Mouse (Mus musculus): ENCODE measurements at regions not wholly inside any gene's neighbourhood (a gene's known extent, or its start where the extent isn't known, plus 50 kb on each side); places are given as distances from the start of the nearest gene placed in this dataset.

DNA sequence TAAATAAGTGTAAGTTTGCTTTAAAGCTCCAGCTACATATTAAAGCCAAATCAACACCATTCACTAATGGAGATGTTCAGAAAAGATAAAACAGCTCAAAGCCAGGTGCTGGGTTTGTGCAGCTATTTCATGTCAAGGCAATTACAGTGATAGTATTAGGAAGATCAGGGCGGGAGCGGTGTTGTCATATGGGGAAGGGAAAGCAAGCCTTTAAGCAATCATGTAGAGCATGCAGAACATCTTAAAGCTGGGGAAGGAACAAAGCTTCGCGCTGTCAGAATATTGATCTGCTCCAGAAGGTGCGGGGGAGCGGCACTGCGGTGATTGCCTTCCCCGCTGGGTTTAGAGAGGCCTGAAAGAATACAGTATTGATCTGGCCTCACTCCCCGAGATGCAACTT is 724.9 kb downstream of the Nr2f2 start:
- Histone ChIP-seq H3K27ac (ENCODE audit: control insufficient read depth, insufficient read depth, low read depth, low read length, poor library complexity) (no peak overlapping the region), H3K4me1 (ENCODE audit: control insufficient read depth, insufficient read depth, low read length) (no peaks in the 10 kb centered on the region), H3K4me3 (replicated peaks; ENCODE audit: control insufficient read depth, low read depth, low read length) (no peak overlapping the region)
- 69% methylated on average over 9 of the region's 9 CpGs for WGBS
- no peak for TF ChIP-seq POLR2A (IDR thresholded peaks at IDR 0.05; ENCODE audit: borderline replicate concordance, control insufficient read depth, low read depth, low read length)
- TF ChIP-seq CTCF (IDR thresholded peaks at IDR 0.05; ENCODE audit: control insufficient read depth, insufficient read depth, low read length), result no peak

DNA sequence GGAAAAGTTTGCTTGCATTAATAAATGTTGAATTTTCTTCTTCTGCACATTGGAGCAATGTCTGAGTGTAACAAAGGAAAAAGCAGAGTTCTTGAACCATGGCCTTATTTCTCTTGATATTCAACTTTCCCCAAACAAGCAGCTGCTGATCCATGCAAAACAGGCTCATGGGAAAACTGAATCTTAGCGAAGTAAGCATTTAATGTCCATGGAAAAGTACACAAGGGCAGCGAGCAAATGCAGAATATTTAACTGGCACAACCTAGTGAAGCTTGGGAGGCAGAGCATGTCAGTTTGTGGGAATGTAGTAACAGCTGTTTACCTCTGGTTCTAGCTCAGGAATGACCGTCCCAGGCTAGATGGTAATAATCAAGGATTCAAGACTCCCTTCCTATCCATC is 766.7 kb downstream of the Nr2f2 start:
- no peak for TF ChIP-seq POLR2A (IDR thresholded peaks at IDR 0.05; ENCODE audit: borderline replicate concordance, control insufficient read depth, low read depth, low read length)
- no peak for TF ChIP-seq CTCF (IDR thresholded peaks at IDR 0.05; ENCODE audit: control insufficient read depth, insufficient read depth, low read length)
- Histone ChIP-seq H3K4me1 (ENCODE audit: control insufficient read depth, insufficient read depth, low read length) (no peaks in the 10 kb centered on the region), H3K4me3 (replicated peaks; ENCODE audit: control insufficient read depth, low read depth, low read length) (no peak overlapping the region), H3K27ac (ENCODE audit: control insufficient read depth, insufficient read depth, low read depth, low read length, poor library complexity) (no peak overlapping the region)
- 62% methylated on average over 3 of the region's 3 CpGs for WGBS

DNA sequence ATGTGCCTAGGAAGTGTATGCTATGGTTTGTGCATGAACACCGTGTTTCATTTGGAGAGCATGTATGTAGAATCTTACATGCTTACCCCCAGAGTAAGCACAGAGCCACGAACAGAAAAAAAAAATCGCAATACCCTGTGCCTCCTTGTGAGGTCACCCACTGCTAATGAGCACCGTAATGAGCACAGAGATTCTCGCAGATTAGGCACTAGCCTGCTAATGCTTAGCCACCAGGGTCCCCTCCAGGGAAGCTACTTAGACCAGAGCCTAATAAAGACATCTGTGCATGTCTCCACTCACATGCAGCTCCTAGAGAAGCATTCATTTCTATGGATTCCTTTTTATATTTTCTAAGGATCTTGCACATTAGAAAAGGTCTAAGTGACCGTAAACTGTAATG is 780.8 kb downstream of the Nr2f2 start:
- TF ChIP-seq CTCF (IDR thresholded peaks at IDR 0.05; ENCODE audit: control insufficient read depth, insufficient read depth, low read length), result no peak
- no peak for TF ChIP-seq POLR2A (IDR thresholded peaks at IDR 0.05; ENCODE audit: borderline replicate concordance, control insufficient read depth, low read depth, low read length)
- H3K27ac ChIP-seq (ENCODE audit: control insufficient read depth, insufficient read depth, low read depth, low read length, poor library complexity), result no peak overlapping the region
- H3K4me3 ChIP-seq (replicated peaks; ENCODE audit: control insufficient read depth, low read depth, low read length), result no peak overlapping the region
- no peaks in the 10 kb centered on the region for H3K4me1 ChIP-seq (ENCODE audit: control insufficient read depth, insufficient read depth, low read length)
- 44% methylated on average over 6 of the region's 6 CpGs for WGBS

- Histone ChIP-seq H3K4me3 (replicated peaks; ENCODE audit: control insufficient read depth, low read depth, low read length) (no peak overlapping the region), H3K27ac (ENCODE audit: control insufficient read depth, insufficient read depth, low read depth, low read length, poor library complexity) (no peak overlapping the region), H3K4me1 (ENCODE audit: control insufficient read depth, insufficient read depth, low read length) (no peaks in the 10 kb centered on the region)
- no peak for TF ChIP-seq POLR2A (IDR thresholded peaks at IDR 0.05; ENCODE audit: borderline replicate concordance, control insufficient read depth, low read depth, low read length)
- no peak for TF ChIP-seq CTCF (IDR thresholded peaks at IDR 0.05; ENCODE audit: control insufficient read depth, insufficient read depth, low read length)
- WGBS, result 69% methylated on average over 4 of the region's 4 CpGs
Observed at GRCm38 (mm10) chr7:69585131-69585530, 781.4 kb downstream of the Nr2f2 start.

DNA sequence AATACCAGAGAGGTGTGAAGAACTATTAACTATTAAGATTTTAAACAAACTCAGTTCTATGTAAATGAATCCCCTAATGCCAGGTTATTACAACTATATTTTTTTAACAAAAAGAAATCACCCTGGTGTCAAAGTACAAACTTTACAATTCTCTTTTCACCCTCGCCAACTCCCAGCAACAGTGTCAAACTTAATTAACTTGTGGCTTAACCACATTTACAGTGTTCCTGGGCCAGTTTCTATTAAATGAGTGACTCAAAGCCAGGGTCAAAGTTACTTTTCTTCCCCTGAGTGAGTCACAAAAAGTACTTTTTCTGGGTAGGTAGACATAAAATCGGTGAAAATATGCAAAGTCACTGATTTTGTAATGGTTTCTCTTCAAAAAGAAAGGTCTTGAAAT is 782.0 kb downstream of the Nr2f2 start:
- Histone ChIP-seq H3K4me3 (replicated peaks; ENCODE audit: control insufficient read depth, low read depth, low read length) (no peak overlapping the region), H3K4me1 (ENCODE audit: control insufficient read depth, insufficient read depth, low read length) (no peaks in the 10 kb centered on the region), H3K27ac (ENCODE audit: control insufficient read depth, insufficient read depth, low read depth, low read length, poor library complexity) (no peak overlapping the region)
- TF ChIP-seq POLR2A (IDR thresholded peaks at IDR 0.05; ENCODE audit: borderline replicate concordance, control insufficient read depth, low read depth, low read length), result no peak
- TF ChIP-seq CTCF (IDR thresholded peaks at IDR 0.05; ENCODE audit: control insufficient read depth, insufficient read depth, low read length), result no peak
- WGBS, result 71% methylated on average over 2 of the region's 2 CpGs

DNA sequence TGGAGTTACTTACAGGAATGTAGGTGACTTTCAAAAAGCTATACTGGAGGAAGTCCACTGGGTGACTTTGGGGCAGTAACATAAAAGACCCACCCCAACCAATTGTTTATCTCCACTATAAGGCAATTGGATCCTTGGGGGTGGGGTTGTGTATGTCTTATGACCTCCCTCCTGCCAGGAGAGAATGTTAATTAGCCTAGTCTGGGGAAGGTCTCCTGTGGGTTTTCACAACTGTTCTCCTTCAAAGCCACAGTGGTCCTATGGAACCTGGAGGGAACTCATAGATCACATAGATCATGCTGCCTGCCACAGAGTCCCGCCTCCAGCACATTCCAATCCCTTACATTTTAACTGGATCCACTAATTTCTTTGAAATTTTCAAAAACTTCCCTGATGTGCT is 782.6 kb downstream of the Nr2f2 start:
- WGBS, result 53% methylated on average over 1 of the region's 1 CpGs
- Histone ChIP-seq H3K4me1 (ENCODE audit: control insufficient read depth, insufficient read depth, low read length) (no peaks in the 10 kb centered on the region), H3K27ac (ENCODE audit: control insufficient read depth, insufficient read depth, low read depth, low read length, poor library complexity) (no peak overlapping the region), H3K4me3 (replicated peaks; ENCODE audit: control insufficient read depth, low read depth, low read length) (no peak overlapping the region)
- TF ChIP-seq CTCF (IDR thresholded peaks at IDR 0.05; ENCODE audit: control insufficient read depth, insufficient read depth, low read length), result no peak
- TF ChIP-seq POLR2A (IDR thresholded peaks at IDR 0.05; ENCODE audit: borderline replicate concordance, control insufficient read depth, low read depth, low read length), result no peak

- TF ChIP-seq POLR2A (IDR thresholded peaks at IDR 0.05; ENCODE audit: borderline replicate concordance, control insufficient read depth, low read depth, low read length) (no peak), CTCF (IDR thresholded peaks at IDR 0.05; ENCODE audit: control insufficient read depth, insufficient read depth, low read length) (no peak)
- Histone ChIP-seq H3K4me1 (ENCODE audit: control insufficient read depth, insufficient read depth, low read length) (no peaks in the 10 kb centered on the region), H3K27ac (ENCODE audit: control insufficient read depth, insufficient read depth, low read depth, low read length, poor library complexity) (no peak overlapping the region), H3K4me3 (replicated peaks; ENCODE audit: control insufficient read depth, low read depth, low read length) (no peak overlapping the region)
- 90% methylated on average over 6 of the region's 6 CpGs for WGBS
Observed at GRCm38 (mm10) chr7:69581668-69582067, 784.9 kb downstream of the Nr2f2 start.

GRCm38 (mm10) chr7:69578958-69579810 is 787.4 kb downstream of the Nr2f2 start:
- TF ChIP-seq POLR2A (IDR thresholded peaks at IDR 0.05; ENCODE audit: borderline replicate concordance, control insufficient read depth, low read depth, low read length), result no peak
- no peak for TF ChIP-seq CTCF (IDR thresholded peaks at IDR 0.05; ENCODE audit: control insufficient read depth, insufficient read depth, low read length)
- Histone ChIP-seq H3K27ac (ENCODE audit: control insufficient read depth, insufficient read depth, low read depth, low read length, poor library complexity) (no peak overlapping the region), H3K4me3 (replicated peaks; ENCODE audit: control insufficient read depth, low read depth, low read length) (no peak overlapping the region), H3K4me1 (ENCODE audit: control insufficient read depth, insufficient read depth, low read length) (no peaks in the 10 kb centered on the region)
- WGBS, result 54% methylated on average over 18 of the region's 18 CpGs

All from bone marrow, adult 2 months (tissue).